Mouse (Mus musculus): ENCODE results near the gene Ly6g6c.

DNA sequence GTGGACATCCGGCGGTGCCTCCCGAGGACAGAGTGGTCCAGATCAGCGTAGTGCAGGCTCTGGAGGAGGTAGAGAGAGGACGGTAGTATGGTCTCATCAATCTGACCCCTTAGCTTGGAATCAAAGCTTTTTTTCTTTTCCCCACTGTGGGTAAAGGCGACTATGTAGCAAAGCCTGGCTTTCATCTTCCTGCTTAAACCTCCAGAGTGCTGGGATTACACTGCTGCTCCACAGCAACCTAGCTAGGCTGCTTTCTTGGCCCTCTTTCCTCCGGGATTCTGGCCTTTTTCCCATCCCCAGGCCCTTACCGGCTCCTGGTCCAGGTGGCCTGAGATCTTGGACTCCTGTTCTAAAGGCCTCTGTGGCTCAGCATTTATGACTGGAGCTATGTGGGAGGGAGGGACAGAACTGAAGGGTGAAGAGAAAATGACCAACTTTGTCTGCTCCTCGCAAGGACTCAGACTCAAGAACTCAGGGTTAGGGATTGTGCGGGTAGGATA is 760 bp upstream of the Ly6g6c start:
- TF ChIP-seq CTCF (IDR thresholded peaks at IDR 0.05; ENCODE audit: insufficient read depth, low read depth, low read length) = no peak
- TF ChIP-seq POLR2A (IDR thresholded peaks at IDR 0.05; ENCODE audit: insufficient read depth, low read depth, low read length) = no peak
